Mouse (Mus musculus) cerebellum, adult 9-11 months (tissue): Measurements from ENCODE around the gene Elf2.

Source experiments
- DNase-seq: peaks from one replicate; pipeline ENCODE4 v3.0.0; 2022

The Elf2 gene

GRCm38 (mm10) chr3:51340552-51341267, at the start of gene Elf2:
Elf2 (minus strand) TSS chr3:51340663.
- peak; percentile 91 for DNase-seq

DNA sequence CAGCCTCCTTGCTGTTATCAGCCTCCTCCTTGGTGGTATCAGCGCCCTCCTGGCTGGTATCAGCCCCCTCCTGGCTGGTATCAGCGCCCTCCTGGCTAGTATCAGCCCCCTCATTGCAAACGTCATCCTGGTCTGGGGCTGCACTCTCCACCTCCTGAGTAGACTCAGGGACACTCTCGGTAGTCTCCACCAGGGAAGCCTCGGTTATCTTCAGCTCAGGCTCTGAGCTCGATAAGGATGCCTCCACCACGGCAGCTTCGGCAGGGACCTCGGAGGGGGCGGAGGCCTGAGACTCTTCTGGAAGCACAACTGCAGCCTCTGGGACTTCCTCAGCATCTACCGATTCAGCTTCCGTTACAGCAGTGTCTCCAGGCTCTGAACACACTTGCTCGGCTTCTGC, 48.4 kb upstream of the Elf2 start:
- DNase-seq = no peak

DNA sequence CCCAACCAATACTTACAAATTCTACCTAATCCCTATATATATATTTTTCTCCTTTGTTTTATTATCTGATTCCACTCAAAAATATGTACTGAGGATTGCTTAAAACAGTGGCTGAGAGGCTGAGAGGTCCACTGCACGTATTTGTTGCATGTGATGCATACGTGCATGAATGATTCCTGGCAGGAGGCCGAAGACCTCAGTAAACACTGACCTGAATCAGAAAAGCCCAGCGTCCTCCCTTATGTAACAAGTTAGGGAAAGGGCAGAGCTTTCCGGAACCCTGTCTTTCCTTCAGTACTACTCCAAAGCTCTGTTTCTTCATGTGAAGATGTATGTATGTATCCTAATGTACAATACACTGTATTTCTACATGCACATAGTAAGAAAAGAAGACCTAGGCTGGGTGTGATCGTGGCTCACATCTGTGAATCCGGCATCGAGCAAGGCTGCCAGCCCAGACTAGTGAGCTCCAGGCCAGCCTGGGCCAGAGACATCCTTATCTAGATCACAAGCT, 47.5 kb upstream of the Elf2 start:
- peak; percentile 58 for DNase-seq

DNA sequence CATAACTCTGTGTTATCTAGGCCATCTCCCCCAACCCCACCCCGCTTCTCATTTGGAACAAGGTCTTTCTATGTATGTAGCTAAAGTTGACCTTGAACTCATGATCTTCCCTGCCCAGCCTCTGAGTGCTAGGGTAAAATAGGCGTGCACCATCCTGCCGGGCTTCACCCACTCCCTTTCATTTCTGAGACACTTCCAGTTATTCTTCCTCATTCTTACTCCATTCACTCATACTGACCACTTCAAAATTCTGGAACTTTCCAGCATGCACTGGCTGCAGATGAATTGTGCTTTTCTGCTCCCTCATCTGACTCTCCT, 46.6 kb upstream of the Elf2 start:
- no peak for DNase-seq

GRCm38 (mm10) chr3:51386441-51387133, 46.1 kb upstream of the Elf2 start:
- DNase-seq = no peak

DNA sequence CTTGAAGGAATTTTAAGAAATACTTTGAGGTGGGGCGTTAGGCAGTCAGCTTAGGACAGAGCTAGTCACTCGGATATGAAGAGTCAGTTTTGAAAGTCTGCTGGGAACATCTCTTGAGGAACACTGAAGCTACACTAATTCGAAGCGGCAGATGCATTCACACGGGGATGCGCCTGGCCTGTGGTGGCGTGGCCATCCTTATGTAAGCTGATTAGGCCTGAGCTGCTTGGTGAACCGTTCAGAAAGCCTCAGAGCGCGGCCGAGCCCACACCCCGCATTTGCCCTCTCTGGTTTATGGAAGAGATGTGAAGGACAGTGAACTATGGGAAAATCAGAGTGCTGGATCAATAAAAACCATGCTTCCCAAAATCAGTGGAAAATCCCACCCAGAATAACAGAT, 42.9 kb upstream of the Elf2 start:
- peak; percentile 76 for DNase-seq

DNA sequence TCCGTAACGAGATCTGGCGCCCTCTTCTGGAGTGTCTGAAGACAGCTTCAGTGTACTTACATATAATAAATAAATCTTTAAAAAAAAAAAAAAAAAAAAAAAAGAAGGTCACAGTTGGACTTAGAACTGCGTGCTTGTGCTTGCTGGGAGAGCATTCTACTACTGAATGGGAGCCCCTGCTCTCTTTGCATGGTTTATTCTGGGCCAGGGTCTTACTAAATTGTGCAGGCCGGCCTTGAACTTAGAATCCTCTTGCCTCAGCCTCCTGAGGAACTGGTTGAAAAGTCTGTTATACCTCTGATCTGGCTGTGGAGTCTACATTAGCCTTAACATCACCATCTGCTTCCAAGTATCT, 40.2 kb upstream of the Elf2 start:
- no peak for DNase-seq

GRCm38 (mm10) chr3:51379786-51380659, 39.6 kb upstream of the Elf2 start:
- no peak for DNase-seq

DNA sequence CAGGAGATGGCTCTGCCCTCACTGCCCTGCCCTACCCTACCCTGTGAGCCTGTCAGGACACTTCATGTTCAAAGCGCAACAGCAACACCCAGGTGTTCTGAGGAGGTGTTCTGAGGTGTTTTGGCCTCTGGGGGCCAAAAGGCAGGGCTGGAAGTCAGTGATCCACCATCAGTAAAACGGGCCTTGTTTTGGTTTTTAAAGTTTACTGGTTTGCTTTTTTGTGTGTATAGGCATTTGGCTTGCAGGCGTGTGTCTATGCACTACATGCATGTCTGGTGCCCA, 38.1 kb upstream of the Elf2 start:
- no peak for DNase-seq

DNA sequence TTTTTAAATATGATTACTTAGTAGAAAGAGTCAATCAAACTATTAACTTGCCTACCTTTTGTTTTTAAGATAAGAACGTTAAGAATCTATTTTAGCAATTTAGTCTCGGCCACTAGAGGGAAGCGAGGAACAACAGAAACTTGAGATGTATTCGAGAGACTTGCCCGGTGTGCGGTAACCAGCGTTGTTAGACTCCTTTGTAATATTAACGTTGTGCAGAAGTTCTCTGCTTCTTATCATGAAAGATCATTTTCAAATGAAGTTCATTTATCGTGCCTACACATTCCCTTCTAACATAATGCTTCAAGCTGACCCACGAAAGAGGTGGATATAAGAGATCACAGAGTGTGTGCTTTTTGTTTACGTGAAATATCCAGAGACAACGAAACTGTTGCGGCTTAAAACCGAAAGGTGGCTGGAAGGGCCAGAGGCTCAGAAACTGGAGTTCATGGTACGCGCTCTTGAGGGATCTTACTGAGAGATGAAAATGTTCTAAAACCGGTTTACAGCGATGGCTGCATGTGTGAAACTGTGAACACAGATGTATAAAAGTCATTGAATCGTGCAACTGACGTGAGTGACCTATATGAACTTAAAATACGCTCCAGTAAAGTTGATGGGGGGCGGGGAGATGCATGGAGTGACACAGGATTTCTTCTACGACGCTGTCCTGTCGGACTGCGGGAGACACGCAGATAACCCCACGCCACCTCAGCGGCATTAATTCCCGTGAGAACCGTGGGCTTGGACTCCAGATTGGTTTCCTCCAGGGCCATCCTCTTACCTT, 37.6 kb upstream of the Elf2 start:
- DNase-seq = no peak

GRCm38 (mm10) chr3:51375307-51376265, 35.1 kb upstream of the Elf2 start:
- DNase-seq = peak; percentile 47

DNA sequence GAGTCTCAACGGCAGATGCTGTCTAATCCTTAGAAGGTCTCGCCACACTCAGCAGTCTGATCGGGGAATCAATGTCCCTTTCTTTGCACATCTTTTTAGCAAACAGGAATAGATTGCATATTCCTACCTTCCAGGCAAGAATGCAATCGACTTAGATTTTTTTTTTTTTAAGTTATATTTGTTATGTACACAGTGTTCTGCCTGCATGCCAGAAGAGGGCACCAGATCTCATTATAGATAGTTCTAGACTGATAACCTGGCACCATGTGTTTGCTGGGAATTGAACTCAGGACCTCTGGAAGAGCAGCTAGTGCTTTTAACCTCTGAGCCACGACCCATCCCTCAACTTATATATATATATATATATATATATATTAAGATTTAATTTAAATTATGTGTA, 33.1 kb upstream of the Elf2 start:
- no peak for DNase-seq

DNA sequence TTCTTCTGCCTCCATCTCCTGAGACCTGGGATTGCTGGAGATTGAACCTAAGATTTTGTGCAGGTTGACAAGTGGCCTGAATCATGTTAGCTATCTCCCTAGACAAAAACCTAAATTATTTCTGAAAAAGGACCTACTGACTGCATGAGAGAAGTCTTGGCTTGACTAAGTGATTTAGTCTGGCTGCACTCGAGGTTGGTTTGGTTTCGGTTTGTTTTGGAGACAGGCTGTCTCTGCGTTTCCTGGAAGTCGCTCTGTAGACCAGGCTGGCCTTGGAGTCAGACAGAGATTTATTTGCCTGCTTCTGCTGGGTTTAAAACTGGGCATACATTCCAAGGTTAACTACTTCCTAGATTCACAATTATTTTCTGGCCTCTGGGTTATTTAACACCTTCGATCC, 32.4 kb upstream of the Elf2 start:
- DNase-seq = no peak

GRCm38 (mm10) chr3:51371826-51372225, 31.4 kb upstream of the Elf2 start:
- no peak for DNase-seq

- DNase-seq = no peak
These were observed 27.5 kb upstream of the Elf2 start for GRCm38 (mm10) chr3:51368011-51368410.

- no peak for DNase-seq
These were observed 26.5 kb upstream of the Elf2 start for GRCm38 (mm10) chr3:51366926-51367325.

GRCm38 (mm10) chr3:51365517-51365882, 25.0 kb upstream of the Elf2 start:
- DNase-seq = no peak

GRCm38 (mm10) chr3:51364703-51365516, 24.4 kb upstream of the Elf2 start:
- DNase-seq = peak; percentile 90

GRCm38 (mm10) chr3:51361066-51361465, 20.6 kb upstream of the Elf2 start:
- no peak for DNase-seq

- no peak for DNase-seq
These were observed 19.3 kb upstream of the Elf2 start for GRCm38 (mm10) chr3:51359558-51360307.
